Mouse (Mus musculus) hindbrain, embryonic 15.5 days (tissue): ENCODE measurements at regions not wholly inside any gene's neighbourhood (a gene's known extent, or its start where the extent isn't known, plus 50 kb on each side); places are given as distances from the start of the nearest gene placed in this dataset.

ENCODE experiments used
- ATAC-seq: fragments of 200-750 bp; cut with Nextera tagmentation; 2 replicates; pipeline ENCODE4 v1.8.0; 2017; ENCODE audit warnings: low read depth, moderate number of reproducible peaks, moderate TSS enrichment; ENCODE audit not compliant: low FRiP score
- H3K27ac ChIP-seq: fragments of 300-500 bp; sonication (generic); replicated peaks from 2 replicates; pipeline ENCODE4 v1.5.1; 2015; ENCODE audit warnings: mild to moderate bottlenecking, inconsistent platforms
- H3K27me3 ChIP-seq: fragments of 300-500 bp; sonication (generic); 2 replicates; pipeline ENCODE4 v1.6.1; 2015; ENCODE audit warnings: control low read depth, inconsistent platforms
- H3K36me3 ChIP-seq: fragments of 300-500 bp; sonication (generic); 2 replicates; pipeline ENCODE4 v1.6.1; 2015; ENCODE audit warnings: control low read depth, inconsistent platforms
- H3K4me1 ChIP-seq: fragments of 300-500 bp; sonication (generic); replicated peaks from 2 replicates; pipeline ENCODE4 v1.6.1; 2015; ENCODE audit warnings: control low read depth, inconsistent platforms
- H3K4me2 ChIP-seq: fragments of 300-500 bp; sonication (generic); 2 replicates; pipeline ENCODE4 v1.6.1; 2015; ENCODE audit warnings: moderate library complexity, mild to moderate bottlenecking, inconsistent platforms
- H3K4me3 ChIP-seq: fragments of 300-500 bp; sonication (generic); 2 replicates; pipeline ENCODE4 v1.5.1; 2015; ENCODE audit warnings: mild to moderate bottlenecking, inconsistent platforms
- H3K9ac ChIP-seq: fragments of 300-500 bp; sonication (generic); 2 replicates; pipeline ENCODE4 v1.6.1; 2015; ENCODE audit warnings: inconsistent platforms
- H3K9me3 ChIP-seq: fragments of 300-500 bp; sonication (generic); 2 replicates; pipeline ENCODE4 v1.6.1; 2016; ENCODE audit warnings: control low read depth, inconsistent platforms
- WGBS: fragments of 180-500 bp; shearing (Covaris S2); methylation state at CpG from one replicate; pipeline ENCODE4 v1.1.7; 2015; 5-methylcytosine and 5-hydroxymethylcytosine counted together

- WGBS, result 87% methylated on average over 9 of the region's 9 CpGs
- Histone ChIP-seq H3K27me3 (no peaks in the 10 kb centered on the region), H3K27ac (no peak overlapping the region), H3K36me3 (no peaks in the 10 kb centered on the region), H3K4me3 (no peak overlapping the region), H3K9ac (no peak overlapping the region), H3K4me2 (no peak overlapping the region), H3K9me3 (no peaks in the 10 kb centered on the region), H3K4me1 (no peaks in the 10 kb centered on the region)
- no peak for ATAC-seq
These were observed 349.8 kb downstream of the Wdr11 start for GRCm38 (mm10) chr7:129941311-129942029.

DNA sequence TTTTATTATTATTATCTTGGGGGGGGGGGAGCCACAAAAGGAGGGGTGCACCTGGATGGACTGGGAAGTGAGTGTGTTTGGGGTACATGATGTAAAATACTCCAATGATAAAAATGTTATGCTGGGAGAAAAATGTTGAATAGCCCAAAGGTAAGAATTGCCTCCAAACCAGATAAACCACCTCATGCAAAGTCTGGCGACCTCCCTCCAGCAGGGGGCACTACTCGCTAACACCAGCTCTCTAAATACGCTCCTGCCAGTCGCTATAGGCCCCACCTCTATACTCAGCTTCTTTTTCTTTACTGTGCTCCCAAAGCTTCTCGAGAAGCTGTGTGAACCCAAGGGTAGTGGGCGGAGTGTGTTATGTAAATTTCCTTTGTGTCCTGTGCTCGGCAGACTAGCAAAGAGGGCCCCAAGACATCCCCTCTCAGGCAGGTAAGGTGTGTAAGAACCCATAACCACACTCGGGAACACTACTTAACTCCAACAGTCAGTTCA, 357.0 kb downstream of the Wdr11 start:
- H3K4me3 ChIP-seq, result no peak overlapping the region
- H3K36me3 ChIP-seq, result no peaks in the 10 kb centered on the region
- H3K4me2 ChIP-seq, result no peak overlapping the region
- H3K9me3 ChIP-seq, result no peaks in the 10 kb centered on the region
- no peaks in the 10 kb centered on the region for H3K4me1 ChIP-seq
- no peak overlapping the region for H3K27ac ChIP-seq
- H3K27me3 ChIP-seq, result no peaks in the 10 kb centered on the region
- no peak for ATAC-seq
- 72% methylated on average over 8 of the region's 8 CpGs for WGBS
- H3K9ac ChIP-seq, result no peak overlapping the region

GRCm38 (mm10) chr7:129950456-129950855, 358.8 kb downstream of the Wdr11 start:
- no peaks in the 10 kb centered on the region for H3K27me3 ChIP-seq
- no peaks in the 10 kb centered on the region for H3K36me3 ChIP-seq
- no peak overlapping the region for H3K27ac ChIP-seq
- no peak overlapping the region for H3K4me3 ChIP-seq
- ATAC-seq, result no peak
- no peaks in the 10 kb centered on the region for H3K4me1 ChIP-seq
- H3K4me2 ChIP-seq, result no peak overlapping the region
- H3K9ac ChIP-seq, result no peak overlapping the region
- WGBS, result 86% methylated on average over 1 of the region's 1 CpGs
- no peaks in the 10 kb centered on the region for H3K9me3 ChIP-seq

GRCm38 (mm10) chr7:129958379-129958778, 366.7 kb downstream of the Wdr11 start:
- WGBS, result 56% methylated on average over 3 of the region's 3 CpGs

DNA sequence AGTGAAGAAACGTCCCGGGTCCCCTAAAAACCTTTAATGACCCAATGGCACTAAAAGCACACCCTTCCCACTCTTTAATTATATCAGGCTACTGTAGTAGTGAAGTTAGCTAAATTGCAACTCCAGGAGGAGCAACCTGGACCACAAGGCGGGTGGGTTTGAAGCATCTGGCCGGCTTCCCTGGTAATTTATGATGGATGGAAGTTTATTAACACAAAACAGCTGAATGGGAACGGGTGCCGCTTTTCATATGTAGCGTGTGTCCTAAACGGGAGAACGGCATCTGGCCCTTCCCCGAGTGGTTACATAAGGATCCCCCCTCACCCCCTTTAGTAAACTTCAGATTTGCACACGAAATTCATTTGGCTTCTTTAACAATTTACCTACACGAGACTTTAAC, 370.9 kb downstream of the Wdr11 start:
- 49% methylated on average over 12 of the region's 12 CpGs for WGBS
- no peaks in the 10 kb centered on the region for H3K36me3 ChIP-seq

More at GRCm38 (mm10) chr7:129958379-129958778, 366.7 kb downstream of the Wdr11 start:
- H3K9ac ChIP-seq, result no peak overlapping the region
- no peak overlapping the region for H3K4me3 ChIP-seq
- H3K4me1 ChIP-seq, result peaks cover 10% of the 10 kb centered on the region
- no peaks in the 10 kb centered on the region for H3K36me3 ChIP-seq
- no peak overlapping the region for H3K27ac ChIP-seq
- H3K9me3 ChIP-seq, result no peaks in the 10 kb centered on the region
- no peak overlapping the region for H3K4me2 ChIP-seq
- no peak for ATAC-seq
- no peaks in the 10 kb centered on the region for H3K27me3 ChIP-seq

GRCm38 (mm10) chr7:129964192-129964591, 372.5 kb downstream of the Wdr11 start:
- H3K36me3 ChIP-seq, result no peaks in the 10 kb centered on the region
- H3K4me3 ChIP-seq, result no peak overlapping the region
- no peaks in the 10 kb centered on the region for H3K9me3 ChIP-seq
- H3K4me1 ChIP-seq, result peaks cover 10% of the 10 kb centered on the region
- WGBS, result 81% methylated on average over 8 of the region's 8 CpGs
- H3K27me3 ChIP-seq, result no peaks in the 10 kb centered on the region
- no peak overlapping the region for H3K27ac ChIP-seq
- no peak overlapping the region for H3K9ac ChIP-seq
- no peak for ATAC-seq
- H3K4me2 ChIP-seq, result no peak overlapping the region

More for the DNA sequence above, 370.9 kb downstream of the Wdr11 start:
- Histone ChIP-seq H3K27me3 (no peaks in the 10 kb centered on the region), H3K4me3 (no peak overlapping the region), H3K9ac (no peak overlapping the region), H3K9me3 (no peaks in the 10 kb centered on the region), H3K4me2 (no peak overlapping the region), H3K4me1 (peaks cover 10% of the 10 kb centered on the region), H3K27ac (no peak overlapping the region)
- ATAC-seq, result no peak

DNA sequence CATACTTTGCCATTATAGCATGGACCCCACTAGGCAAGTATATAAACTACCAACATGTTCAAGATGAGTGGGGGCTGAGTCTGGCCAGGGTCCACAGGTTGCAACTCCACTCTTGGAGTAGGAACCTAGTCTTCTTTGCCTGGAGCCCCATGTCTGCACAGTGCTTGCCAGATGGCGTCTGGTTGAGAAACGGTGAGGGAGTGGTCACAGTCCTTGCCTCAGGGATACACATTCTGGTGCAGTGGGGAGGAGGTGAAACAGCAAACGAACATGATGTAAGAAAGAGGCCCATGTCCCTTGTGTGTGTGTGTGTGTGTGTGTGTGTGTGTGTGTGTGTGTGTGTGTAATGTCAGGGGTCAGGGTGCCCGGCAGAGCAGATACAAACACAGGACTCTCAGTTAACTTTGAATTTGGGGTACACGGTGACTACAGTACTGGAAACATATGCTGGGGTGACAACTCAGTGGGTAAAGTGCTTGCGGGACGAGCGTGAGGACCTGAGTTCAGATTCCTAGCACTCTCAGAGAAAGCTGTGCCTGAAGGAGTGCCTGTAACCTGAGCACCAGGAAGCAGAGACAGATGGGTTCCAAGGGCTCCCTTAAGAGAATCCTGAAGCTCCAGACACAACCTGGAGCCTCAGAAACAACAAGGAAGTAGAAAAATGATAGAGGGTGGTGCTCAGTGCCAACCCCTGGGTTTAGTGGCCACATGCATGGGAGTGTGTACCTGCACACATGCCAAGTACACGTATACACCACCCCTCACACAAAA, 373.8 kb downstream of the Wdr11 start:
- H3K27me3 ChIP-seq, result no peaks in the 10 kb centered on the region
- no peaks in the 10 kb centered on the region for H3K9me3 ChIP-seq
- no peaks in the 10 kb centered on the region for H3K36me3 ChIP-seq
- ATAC-seq, result no peak
- no peak overlapping the region for H3K27ac ChIP-seq
- peaks cover 10% of the 10 kb centered on the region for H3K4me1 ChIP-seq
- no peak overlapping the region for H3K4me2 ChIP-seq
- no peak overlapping the region for H3K4me3 ChIP-seq
- no peak overlapping the region for H3K9ac ChIP-seq
- WGBS, result 75% methylated on average over 9 of the region's 9 CpGs

- H3K27me3 ChIP-seq, result no peaks in the 10 kb centered on the region
- 85% methylated on average over 2 of the region's 2 CpGs for WGBS
- ATAC-seq, result no peak
- H3K4me3 ChIP-seq, result no peak overlapping the region
- no peak overlapping the region for H3K27ac ChIP-seq
- H3K36me3 ChIP-seq, result no peaks in the 10 kb centered on the region
- H3K4me1 ChIP-seq, result peaks cover 9% of the 10 kb centered on the region
- no peak overlapping the region for H3K4me2 ChIP-seq
- H3K9me3 ChIP-seq, result no peaks in the 10 kb centered on the region
- no peak overlapping the region for H3K9ac ChIP-seq
These were observed 375.1 kb downstream of the Wdr11 start for GRCm38 (mm10) chr7:129966771-129967170.

- Histone ChIP-seq H3K27ac (no peak overlapping the region), H3K4me2 (no peak overlapping the region), H3K4me1 (no peaks in the 10 kb centered on the region), H3K9ac (no peak overlapping the region), H3K36me3 (no peaks in the 10 kb centered on the region), H3K4me3 (no peak overlapping the region), H3K9me3 (no peaks in the 10 kb centered on the region), H3K27me3 (no peaks in the 10 kb centered on the region)
- WGBS, result 93% methylated on average over 1 of the region's 1 CpGs
- no peak for ATAC-seq
These were observed 378.5 kb downstream of the Wdr11 start for GRCm38 (mm10) chr7:129970201-129970600.

DNA sequence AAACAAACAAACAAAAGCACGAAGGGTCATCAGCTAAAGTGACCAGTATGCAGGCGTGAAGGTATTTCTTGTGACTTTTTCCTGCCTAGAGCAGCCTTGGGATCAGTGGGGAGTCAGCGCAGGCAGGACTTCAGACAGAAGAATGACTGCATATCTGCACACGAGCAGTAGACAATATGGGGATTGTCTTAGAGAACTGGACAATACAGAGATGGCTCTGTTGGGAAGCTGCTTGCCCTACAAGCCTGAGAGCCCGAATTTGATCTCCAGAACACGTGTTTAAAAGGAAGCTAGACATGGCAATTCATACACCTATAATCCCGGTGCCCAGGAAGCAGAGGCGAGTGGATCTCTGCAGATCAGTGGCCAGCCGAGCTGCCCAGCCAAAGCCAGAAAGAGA, 382.5 kb downstream of the Wdr11 start:
- Histone ChIP-seq H3K4me3 (no peak overlapping the region), H3K27ac (no peak overlapping the region), H3K36me3 (no peaks in the 10 kb centered on the region), H3K9me3 (no peaks in the 10 kb centered on the region), H3K4me1 (no peaks in the 10 kb centered on the region), H3K9ac (no peak overlapping the region), H3K4me2 (no peak overlapping the region), H3K27me3 (no peaks in the 10 kb centered on the region)
- no peak for ATAC-seq
- whole genome bisulfite sequencing, result 75% methylated on average over 9 of the region's 9 CpGs

GRCm38 (mm10) chr7:129974837-129975236, 383.2 kb downstream of the Wdr11 start:
- WGBS, result 81% methylated on average over 11 of the region's 11 CpGs
- Histone ChIP-seq H3K4me1 (no peaks in the 10 kb centered on the region), H3K4me3 (no peak overlapping the region), H3K9ac (no peak overlapping the region), H3K27ac (no peak overlapping the region), H3K27me3 (no peaks in the 10 kb centered on the region), H3K4me2 (no peak overlapping the region), H3K36me3 (no peaks in the 10 kb centered on the region), H3K9me3 (no peaks in the 10 kb centered on the region)
- no peak for ATAC-seq

DNA sequence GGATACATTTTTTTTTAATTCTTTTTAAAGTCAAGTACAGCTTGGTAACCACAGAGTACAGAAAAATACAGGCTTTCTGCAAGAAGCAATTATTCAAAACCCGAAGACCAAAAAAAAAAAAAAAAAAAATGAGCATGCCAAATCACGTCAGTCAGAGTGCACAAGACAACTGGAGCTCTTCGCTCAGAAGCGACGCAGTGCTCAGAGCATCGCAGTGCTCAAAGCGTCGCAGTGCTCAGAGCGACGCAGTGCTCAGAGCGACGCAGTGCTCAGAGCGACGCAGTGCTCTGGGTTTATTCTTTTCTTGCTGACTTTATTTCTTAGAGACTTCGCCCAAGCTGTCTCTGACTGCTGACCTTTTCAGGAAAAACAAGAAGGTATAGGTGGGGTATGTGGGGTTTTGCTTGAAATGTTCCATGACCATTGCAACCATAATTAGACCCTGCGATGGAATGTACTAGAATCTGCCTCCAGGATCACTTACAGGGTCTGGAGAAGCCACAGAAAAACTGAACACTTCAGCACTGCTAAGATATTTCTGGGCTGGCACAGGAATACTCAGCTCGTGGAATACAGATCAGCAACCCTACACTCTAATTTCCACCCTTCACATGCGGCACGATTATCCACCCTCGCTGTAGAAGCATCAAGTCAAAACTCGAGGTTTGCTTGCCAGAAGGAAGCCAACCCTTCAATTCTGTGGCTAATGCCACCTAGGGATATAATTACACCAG, 384.3 kb downstream of the Wdr11 start:
- no peak for ATAC-seq
- Histone ChIP-seq H3K4me2 (no peak overlapping the region), H3K4me3 (no peak overlapping the region), H3K27ac (no peak overlapping the region), H3K36me3 (no peaks in the 10 kb centered on the region), H3K9ac (no peak overlapping the region), H3K27me3 (no peaks in the 10 kb centered on the region), H3K4me1 (no peaks in the 10 kb centered on the region), H3K9me3 (no peaks in the 10 kb centered on the region)
- 85% methylated on average over 21 of the region's 21 CpGs for WGBS
